Mouse (Mus musculus) lung, embryonic 16.5 days (tissue): ENCODE measurements around the gene Olfr543. TPM values are rescaled to one million over a fixed set of nuclear protein-coding genes. Genes with fewer than 3 reads are reported as not detected.
A peak's percentile ranks its signal among the peaks of the same experiment; 100 is the strongest.

Experiments
- ATAC-seq: fragments of 200-750 bp; cut with Nextera tagmentation; 2 replicates; pipeline ENCODE4 v1.8.0; 2017; ENCODE audit warnings: low read depth, mild to moderate bottlenecking, moderate library complexity
- H3K27ac ChIP-seq: fragments of 300-500 bp; sonication (generic); 2 replicates; pipeline ENCODE4 v1.5.1; 2014; ENCODE audit warnings: mild to moderate bottlenecking, control low read depth, low read length
- H3K27me3 ChIP-seq: fragments of 300-500 bp; sonication (generic); 2 replicates; pipeline ENCODE4 v1.6.1; 2014; ENCODE audit warnings: low read depth, low read length, mixed read lengths; ENCODE audit not compliant: control insufficient read depth, insufficient read depth
- H3K36me3 ChIP-seq: fragments of 300-500 bp; sonication (generic); 2 replicates; pipeline ENCODE4 v1.6.1; 2014; ENCODE audit warnings: low read length; ENCODE audit not compliant: control insufficient read depth, insufficient read depth
- H3K4me1 ChIP-seq: fragments of 300-500 bp; sonication (generic); replicated peaks from 2 replicates; pipeline ENCODE4 v1.6.1; 2014; ENCODE audit warnings: low read length, mixed read lengths; ENCODE audit not compliant: control insufficient read depth, insufficient read depth
- H3K4me2 ChIP-seq: fragments of 300-500 bp; sonication (generic); 2 replicates; pipeline ENCODE4 v1.6.1; 2014; ENCODE audit warnings: low read depth, low read length, control low read depth
- H3K4me3 ChIP-seq: fragments of 300-500 bp; sonication (generic); 2 replicates; pipeline ENCODE4 v1.5.1; 2014; ENCODE audit warnings: mild to moderate bottlenecking, low read length, control low read depth
- H3K9ac ChIP-seq: fragments of 300-500 bp; sonication (generic); 2 replicates; pipeline ENCODE4 v1.6.1; 2014; ENCODE audit warnings: low read length, control low read depth
- H3K9me3 ChIP-seq: fragments of 300-500 bp; sonication (generic); 2 replicates; pipeline ENCODE4 v1.6.1; 2016; ENCODE audit warnings: low read length; ENCODE audit not compliant: control insufficient read depth
- WGBS: fragments of 180-500 bp; shearing (Covaris S2); extraction: QIAGEN DNeasy Blood & Tissue Kit; methylation state at CpG from one replicate; pipeline ENCODE4 v1.1.7; 2014; 5-methylcytosine and 5-hydroxymethylcytosine counted together
- polyA plus RNA-seq: library from polyadenylated mRNA; unstranded; fragments of >200 nt; fragmentation: Nextera tagmentation; extraction: Ambion mirVana; gene quantifications from 2 replicates; pipeline ENCODE4 v1.2.1, GENCODE M21; 2015

The Olfr543 gene
- polyA plus RNA-seq, 1 experiment from 2014 or later = 0.18 TPM

- Histone ChIP-seq H3K27me3 (no peaks in the 10 kb centered on the region), H3K4me1 (peaks cover 20% of the 10 kb centered on the region), H3K9me3 (no peaks in the 10 kb centered on the region), H3K27ac (peak overlapping the region; percentile 20; the same call in 1 of the 2 replicates), H3K9ac (no peak overlapping the region), H3K36me3 (no peaks in the 10 kb centered on the region), H3K4me2 (no peak overlapping the region), H3K4me3 (no peak overlapping the region)
- ATAC-seq = peak; percentile 42
- WGBS = 36% methylated on average over 5 of the region's 5 CpGs
These were observed 2.0 kb downstream of the Olfr543 start for GRCm38 (mm10) chr7:102479368-102480078.

GRCm38 (mm10) chr7:102478926-102479325 is 2.6 kb downstream of the Olfr543 start:
- H3K27ac ChIP-seq = no peak overlapping the region
- H3K4me3 ChIP-seq = no peak overlapping the region
- peak; percentile 68 for ATAC-seq
- H3K36me3 ChIP-seq = no peaks in the 10 kb centered on the region
- peaks cover 20% of the 10 kb centered on the region for H3K4me1 ChIP-seq
- 46% methylated on average over 3 of the region's 3 CpGs for whole genome bisulfite sequencing
- H3K9me3 ChIP-seq = no peaks in the 10 kb centered on the region
- no peak overlapping the region for H3K9ac ChIP-seq
- no peaks in the 10 kb centered on the region for H3K27me3 ChIP-seq
- H3K4me2 ChIP-seq = no peak overlapping the region

GRCm38 (mm10) chr7:102478425-102478824 is 3.1 kb downstream of the Olfr543 start:
- Histone ChIP-seq H3K27me3 (no peaks in the 10 kb centered on the region), H3K9me3 (no peaks in the 10 kb centered on the region), H3K9ac (no peak overlapping the region), H3K4me2 (no peak overlapping the region), H3K4me3 (no peak overlapping the region), H3K27ac (no peak overlapping the region), H3K4me1 (peaks cover 20% of the 10 kb centered on the region), H3K36me3 (no peaks in the 10 kb centered on the region)
- WGBS = 74% methylated on average over 4 of the region's 4 CpGs
- ATAC-seq = no peak

- H3K4me3 ChIP-seq = no peak overlapping the region
- H3K9me3 ChIP-seq = no peaks in the 10 kb centered on the region
- H3K27me3 ChIP-seq = no peaks in the 10 kb centered on the region
- no peak overlapping the region for H3K4me2 ChIP-seq
- peaks cover 20% of the 10 kb centered on the region for H3K4me1 ChIP-seq
- H3K36me3 ChIP-seq = no peaks in the 10 kb centered on the region
- H3K9ac ChIP-seq = no peak overlapping the region
- 84% methylated on average over 11 of the region's 11 CpGs for WGBS
- no peak overlapping the region for H3K27ac ChIP-seq
- no peak for ATAC-seq
These were observed 4.1 kb downstream of the Olfr543 start for GRCm38 (mm10) chr7:102477377-102477776.

DNA sequence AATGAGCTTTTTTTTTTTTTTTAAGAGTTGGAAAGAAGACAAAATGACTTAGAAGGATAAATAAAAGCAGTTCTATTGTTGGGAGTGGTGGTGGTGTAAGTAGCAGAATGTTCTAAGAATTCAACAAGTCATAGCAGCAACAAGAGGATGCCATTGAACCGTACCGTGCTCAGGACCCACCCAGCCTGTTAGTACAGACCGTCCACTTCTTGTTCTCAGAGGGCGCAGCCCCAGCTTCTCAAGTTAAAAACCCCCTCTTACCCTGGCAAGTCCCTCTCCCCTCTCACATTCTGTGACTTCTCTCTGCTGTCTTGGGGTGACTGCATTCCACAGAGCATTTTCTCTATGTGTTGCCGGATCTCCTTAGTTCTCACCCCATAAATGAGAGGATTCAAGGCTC is 4.9 kb downstream of the Olfr543 start:
- H3K27ac ChIP-seq = no peak overlapping the region
- no peak overlapping the region for H3K9ac ChIP-seq
- ATAC-seq = no peak
- H3K27me3 ChIP-seq = no peaks in the 10 kb centered on the region
- H3K36me3 ChIP-seq = no peaks in the 10 kb centered on the region
- H3K4me3 ChIP-seq = no peak overlapping the region
- H3K4me2 ChIP-seq = no peak overlapping the region
- 86% methylated on average over 5 of the region's 5 CpGs for WGBS
- peaks cover 20% of the 10 kb centered on the region for H3K4me1 ChIP-seq
- no peaks in the 10 kb centered on the region for H3K9me3 ChIP-seq

- 47% methylated on average over 5 of the region's 5 CpGs for WGBS
- no peak for ATAC-seq
- no peaks in the 10 kb centered on the region for H3K27me3 ChIP-seq
- no peak overlapping the region for H3K27ac ChIP-seq
- H3K4me1 ChIP-seq = no peaks in the 10 kb centered on the region
- H3K9ac ChIP-seq = no peak overlapping the region
- no peak overlapping the region for H3K4me3 ChIP-seq
- no peak overlapping the region for H3K4me2 ChIP-seq
- H3K36me3 ChIP-seq = peaks cover 12% of the 10 kb centered on the region
- H3K9me3 ChIP-seq = no peaks in the 10 kb centered on the region
These were observed 8.8 kb downstream of the Olfr543 start for GRCm38 (mm10) chr7:102472675-102473074.

GRCm38 (mm10) chr7:102467566-102467965 is 13.9 kb downstream of the Olfr543 start:
- H3K9ac ChIP-seq = no peak overlapping the region
- no peak for ATAC-seq
- 88% methylated on average over 8 of the region's 8 CpGs for WGBS
- no peak overlapping the region for H3K27ac ChIP-seq
- H3K9me3 ChIP-seq = no peaks in the 10 kb centered on the region
- no peaks in the 10 kb centered on the region for H3K4me1 ChIP-seq
- H3K27me3 ChIP-seq = no peaks in the 10 kb centered on the region
- no peak overlapping the region for H3K4me2 ChIP-seq
- H3K36me3 ChIP-seq = peaks cover 47% of the 10 kb centered on the region
- H3K4me3 ChIP-seq = no peak overlapping the region

GRCm38 (mm10) chr7:102458618-102459380 is 22.7 kb downstream of the Olfr543 start:
- Histone ChIP-seq H3K9ac (no peak overlapping the region), H3K9me3 (no peaks in the 10 kb centered on the region), H3K36me3 (peaks cover 71% of the 10 kb centered on the region), H3K27me3 (no peaks in the 10 kb centered on the region), H3K4me1 (no peaks in the 10 kb centered on the region), H3K4me2 (no peak overlapping the region), H3K4me3 (no peak overlapping the region), H3K27ac (no peak overlapping the region)
- 82% methylated on average over 5 of the region's 5 CpGs for WGBS
- no peak for ATAC-seq

- Histone ChIP-seq H3K4me3 (no peak overlapping the region), H3K36me3 (peaks cover 37% of the 10 kb centered on the region), H3K27ac (no peak overlapping the region), H3K9me3 (no peaks in the 10 kb centered on the region), H3K4me2 (no peak overlapping the region), H3K9ac (no peak overlapping the region), H3K27me3 (no peaks in the 10 kb centered on the region), H3K4me1 (peaks cover 16% of the 10 kb centered on the region)
- no peak for ATAC-seq
- WGBS = 89% methylated on average over 9 of the region's 9 CpGs
These were observed 35.0 kb downstream of the Olfr543 start for GRCm38 (mm10) chr7:102446438-102446837.
